Mouse (Mus musculus) liver, embryonic 11.5 days (tissue): ENCODE measurements around the gene Efna5. TPM values are rescaled to one million over a fixed set of nuclear protein-coding genes. Genes with fewer than 3 reads are reported as not detected.
A peak's percentile ranks its signal among the peaks of the same experiment; 100 is the strongest.

Experiments used
- ATAC-seq: fragments of 200-750 bp; cut with Nextera tagmentation; replicated peaks from 2 replicates; pipeline ENCODE4 v1.8.0; 2017; ENCODE audit warnings: moderate number of reproducible peaks, mild to moderate bottlenecking, moderate TSS enrichment, moderate library complexity; ENCODE audit not compliant: low FRiP score
- DNase-seq: peaks from one replicate; pipeline ENCODE4 v3.0.0-alpha.2; 2017; ENCODE audit warnings: low spot score
- H3K27ac ChIP-seq: fragments of 300-500 bp; sonication (generic); 2 replicates; pipeline ENCODE4 v1.5.1; 2014; ENCODE audit warnings: mild to moderate bottlenecking, low read depth, low read length, control low read depth
- H3K27me3 ChIP-seq: fragments of 300-500 bp; sonication (generic); replicated peaks from 2 replicates; pipeline ENCODE4 v1.6.1; 2014; ENCODE audit warnings: low read length, mixed read lengths; ENCODE audit not compliant: control insufficient read depth, insufficient read depth
- H3K36me3 ChIP-seq: fragments of 300-500 bp; sonication (generic); 2 replicates; pipeline ENCODE4 v1.6.1; 2014; ENCODE audit warnings: mild to moderate bottlenecking, low read length, moderate library complexity, mixed read lengths; ENCODE audit not compliant: control insufficient read depth, insufficient read depth
- H3K4me1 ChIP-seq: fragments of 300-500 bp; sonication (generic); replicated peaks from 2 replicates; pipeline ENCODE4 v1.6.1; 2014; ENCODE audit warnings: low read length, mixed read lengths; ENCODE audit not compliant: control insufficient read depth, insufficient read depth
- H3K4me2 ChIP-seq: fragments of 300-500 bp; sonication (generic); 2 replicates; pipeline ENCODE4 v1.6.1; 2014; ENCODE audit warnings: mild to moderate bottlenecking, control low read depth, moderate library complexity
- H3K4me3 ChIP-seq: fragments of 300-500 bp; sonication (generic); 2 replicates; pipeline ENCODE4 v1.5.1; 2014; ENCODE audit warnings: low read depth, low read length, control low read depth
- H3K9ac ChIP-seq: fragments of 300-500 bp; sonication (generic); 2 replicates; pipeline ENCODE4 v1.6.1; 2014; ENCODE audit warnings: low read depth, low read length, control low read depth
- H3K9me3 ChIP-seq: fragments of 300-500 bp; sonication (generic); 2 replicates; pipeline ENCODE4 v1.6.1; 2016; ENCODE audit warnings: low read length, inconsistent platforms, mixed read lengths; ENCODE audit not compliant: control insufficient read depth
- WGBS: fragments of 180-500 bp; shearing (Covaris S2); extraction: QIAGEN DNeasy Blood & Tissue Kit; methylation state at CpG from one replicate; pipeline ENCODE4 v1.1.7; 2014; 5-methylcytosine and 5-hydroxymethylcytosine counted together
- polyA plus RNA-seq: library from polyadenylated mRNA; unstranded; fragments of >200 nt; fragmentation: Nextera tagmentation; extraction: Ambion mirVana; gene quantifications from 2 replicates; pipeline ENCODE4 v1.2.1, GENCODE M21; 2014

Efna5 gene
- polyA plus RNA-seq, 1 experiment from 2014 or later: 11.8 TPM

- H3K27ac ChIP-seq: peak overlapping the region; percentile 74
- under 1% methylated on average over 58 of the region's 58 CpGs for WGBS
- peaks cover 68% of the 10 kb centered on the region for H3K27me3 ChIP-seq
- peak overlapping the region; percentile 83 for H3K4me2 ChIP-seq
- no peaks in the 10 kb centered on the region for H3K9me3 ChIP-seq
- no peaks in the 10 kb centered on the region for H3K4me1 ChIP-seq
- DNase-seq: peak; percentile 68
- H3K4me3 ChIP-seq: peak overlapping the region; percentile 66
- H3K36me3 ChIP-seq: no peaks in the 10 kb centered on the region
- peak overlapping the region; percentile 65 for H3K9ac ChIP-seq
- ATAC-seq: peak; percentile 10; the same call in 1 of the 2 replicates
Observed at GRCm38 (mm10) chr17:62881791-62882725, 941 bp upstream of the Efna5 start.

- H3K27me3 ChIP-seq: peaks cover 68% of the 10 kb centered on the region
- H3K4me3 ChIP-seq: peak overlapping the region; percentile 66
- no peak; the same call in 1 of the 2 replicates for ATAC-seq
- no peaks in the 10 kb centered on the region for H3K4me1 ChIP-seq
- H3K36me3 ChIP-seq: no peaks in the 10 kb centered on the region
- peak overlapping the region; percentile 65 for H3K9ac ChIP-seq
- H3K27ac ChIP-seq: peak overlapping the region; percentile 74; the same call in 1 of the 2 replicates
- DNase-seq: peak; percentile 62
- peak overlapping the region; percentile 83 for H3K4me2 ChIP-seq
- H3K9me3 ChIP-seq: no peaks in the 10 kb centered on the region
- under 1% methylated on average over 72 of the region's 82 CpGs for WGBS
Observed at GRCm38 (mm10) chr17:62880311-62881175, 574 bp downstream of the Efna5 start.

- Histone ChIP-seq H3K4me2 (peak overlapping the region; percentile 83), H3K27me3 (peaks cover 66% of the 10 kb centered on the region), H3K9ac (peak overlapping the region; percentile 63), H3K9me3 (no peaks in the 10 kb centered on the region), H3K27ac (no peak overlapping the region; the same call in 1 of the 2 replicates), H3K4me1 (no peaks in the 10 kb centered on the region), H3K4me3 (peak overlapping the region; percentile 66), H3K36me3 (no peaks in the 10 kb centered on the region)
- 2% methylated on average over 45 of the region's 45 CpGs for WGBS
- no peak for ATAC-seq
- peak; percentile 52 for DNase-seq
Observed at GRCm38 (mm10) chr17:62879526-62880310, 1.4 kb downstream of the Efna5 start.

GRCm38 (mm10) chr17:62875727-62876126, 5.4 kb downstream of the Efna5 start:
- no peak for DNase-seq
- Histone ChIP-seq H3K27ac (no peak overlapping the region), H3K9me3 (no peaks in the 10 kb centered on the region), H3K9ac (no peak overlapping the region), H3K4me2 (no peak overlapping the region), H3K27me3 (peaks cover 27% of the 10 kb centered on the region), H3K36me3 (no peaks in the 10 kb centered on the region), H3K4me3 (no peak overlapping the region), H3K4me1 (no peaks in the 10 kb centered on the region)
- WGBS: 5% methylated on average over 3 of the region's 3 CpGs
- ATAC-seq: 0 out of 2 replicates have a peak, but pooled peaks have one; percentile 43

- Histone ChIP-seq H3K9me3 (no peaks in the 10 kb centered on the region), H3K36me3 (no peaks in the 10 kb centered on the region), H3K9ac (no peak overlapping the region), H3K4me1 (no peaks in the 10 kb centered on the region), H3K4me2 (no peak overlapping the region), H3K27ac (no peak overlapping the region), H3K4me3 (no peak overlapping the region), H3K27me3 (no peaks in the 10 kb centered on the region)
- DNase-seq: no peak
- ATAC-seq: no peak
- WGBS: 66% methylated on average over 3 of the region's 3 CpGs
Observed at GRCm38 (mm10) chr17:62871928-62872327, 9.2 kb downstream of the Efna5 start.

GRCm38 (mm10) chr17:62871191-62871590, 9.9 kb downstream of the Efna5 start:
- ATAC-seq: no peak
- Histone ChIP-seq H3K36me3 (no peaks in the 10 kb centered on the region), H3K27me3 (no peaks in the 10 kb centered on the region), H3K4me3 (no peak overlapping the region), H3K4me2 (no peak overlapping the region), H3K9me3 (no peaks in the 10 kb centered on the region), H3K9ac (no peak overlapping the region), H3K27ac (no peak overlapping the region), H3K4me1 (no peaks in the 10 kb centered on the region)
- DNase-seq: no peak
- 71% methylated on average over 5 of the region's 5 CpGs for WGBS

- Histone ChIP-seq H3K4me3 (no peak overlapping the region), H3K27me3 (no peaks in the 10 kb centered on the region), H3K4me2 (no peak overlapping the region), H3K9ac (no peak overlapping the region), H3K4me1 (no peaks in the 10 kb centered on the region), H3K27ac (no peak overlapping the region), H3K9me3 (no peaks in the 10 kb centered on the region), H3K36me3 (no peaks in the 10 kb centered on the region)
- ATAC-seq: no peak
- WGBS: 83% methylated on average over 5 of the region's 5 CpGs
- no peak for DNase-seq
Observed at GRCm38 (mm10) chr17:62870446-62870845, 10.7 kb downstream of the Efna5 start.

GRCm38 (mm10) chr17:62864966-62865365, 16.2 kb downstream of the Efna5 start:
- Histone ChIP-seq H3K4me1 (no peaks in the 10 kb centered on the region), H3K27ac (no peak overlapping the region), H3K4me2 (no peak overlapping the region), H3K27me3 (no peaks in the 10 kb centered on the region), H3K9ac (no peak overlapping the region), H3K4me3 (no peak overlapping the region), H3K36me3 (no peaks in the 10 kb centered on the region), H3K9me3 (no peaks in the 10 kb centered on the region)
- 83% methylated on average over 8 of the region's 8 CpGs for WGBS
- DNase-seq: no peak
- no peak for ATAC-seq
